Mouse (Mus musculus) G1E (cell line): ENCODE measurements around the gene Pla1a.

Experiments used
- CTCF ChIP-seq: IDR thresholded peaks from 2 replicates; pipeline ENCODE4 v1.5.1; 2012; ENCODE audit warnings: low read depth, low read length, inconsistent platforms, mixed read lengths
- GATA1 ChIP-seq: IDR thresholded peaks from 2 replicates; pipeline ENCODE4 v1.6.1; 2012; ENCODE audit warnings: borderline replicate concordance, low read length, inconsistent platforms, mixed read lengths
- POLR2AphosphoS5 ChIP-seq: IDR thresholded peaks from 2 replicates; pipeline ENCODE4 v1.6.1; 2012; ENCODE audit warnings: low read depth, low read length, inconsistent platforms; ENCODE audit not compliant: insufficient replicate concordance
- TAL1 ChIP-seq: conservative IDR thresholded peaks from 2 replicates; pipeline ENCODE4 v1.6.1; 2012; ENCODE audit warnings: low read depth, low read length, inconsistent platforms, mixed read lengths

- no peak for TF ChIP-seq TAL1
- TF ChIP-seq CTCF, result no peak
- TF ChIP-seq GATA1, result no peak
- TF ChIP-seq POLR2AphosphoS5, result no peak
Measured at GRCm38 (mm10) chr16:38360317-38360716, 72.6 kb downstream of the Pla1a start.
